Mouse (Mus musculus) gastrocnemius, adult 8-10 months (tissue): ENCODE data around the gene Cpt1b. TPM values are rescaled to one million over a fixed set of nuclear protein-coding genes. Genes with fewer than 3 reads are reported as not detected.
A peak's percentile ranks its signal among the peaks of the same experiment; 100 is the strongest.

Source experiments
- DNase-seq, 2 experiments: peaks; one replicate each; pipeline ENCODE4 v3.0.0; 2022; ENCODE audit warnings: low spot score in 2 of 2
- total RNA-seq, 4 experiments: library from RNA; stranded (reverse); gene quantifications; 2 replicates each; pipeline ENCODE4 v1.2.4; 2022

Cpt1b gene
- total RNA-seq, 4 experiments from 2014 or later = 220 to 274 (median 238) TPM

DNA sequence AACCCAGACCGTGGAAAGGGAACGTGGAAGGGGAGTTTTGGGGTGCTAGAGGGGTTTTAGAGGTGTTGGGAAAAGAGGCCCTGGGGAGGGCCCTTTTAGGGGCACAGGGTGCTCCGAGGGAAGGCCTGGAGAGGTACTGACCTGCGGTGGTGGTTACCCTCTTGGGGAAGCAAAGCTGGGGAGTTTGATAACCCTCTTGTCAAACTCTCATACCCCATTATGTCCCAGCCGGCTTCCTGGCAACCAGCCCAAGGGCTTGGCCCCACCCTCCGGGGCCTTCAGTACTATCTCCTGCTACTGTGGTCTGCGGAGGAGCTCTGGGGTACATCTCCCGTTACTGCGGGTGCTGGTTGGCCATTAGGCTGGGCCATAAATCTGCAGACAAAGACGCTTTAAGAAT is 46.2 kb downstream of the Cpt1b start:
- no peak for DNase-seq

DNA sequence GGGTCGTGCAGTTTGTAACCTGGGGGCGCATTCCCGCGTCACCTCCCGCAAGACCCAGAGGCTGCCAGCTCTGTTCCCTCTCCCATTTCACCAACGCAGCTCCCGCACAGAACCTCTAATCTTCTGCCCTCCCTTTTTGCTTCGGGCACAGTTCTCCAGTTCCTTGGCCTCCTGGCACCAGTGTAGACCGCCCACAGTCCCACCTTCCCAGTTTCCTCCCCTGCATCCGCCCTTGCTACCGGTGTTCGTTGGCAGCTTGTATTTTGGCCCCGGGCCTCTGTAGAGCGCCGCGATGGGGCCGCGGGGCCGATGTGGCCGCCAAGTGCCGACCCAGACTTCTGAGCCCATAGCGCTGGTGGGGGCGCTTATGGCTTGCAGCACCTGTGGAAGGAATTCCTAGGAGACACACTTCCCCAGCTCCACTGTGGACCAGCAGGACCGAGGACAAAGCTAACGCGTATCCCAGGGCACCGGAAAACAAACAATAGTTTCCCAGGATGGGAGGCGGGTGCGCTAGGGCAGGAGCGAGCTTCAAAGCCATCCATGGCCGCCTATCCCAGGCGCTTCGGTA is 46.7 kb downstream of the Cpt1b start, which contains the start of gene Odf3b:
Gene Odf3b, minus strand, starts transcription at position 452 of the 571 bp plus-strand sequence.
- DNase-seq = no peak

DNA sequence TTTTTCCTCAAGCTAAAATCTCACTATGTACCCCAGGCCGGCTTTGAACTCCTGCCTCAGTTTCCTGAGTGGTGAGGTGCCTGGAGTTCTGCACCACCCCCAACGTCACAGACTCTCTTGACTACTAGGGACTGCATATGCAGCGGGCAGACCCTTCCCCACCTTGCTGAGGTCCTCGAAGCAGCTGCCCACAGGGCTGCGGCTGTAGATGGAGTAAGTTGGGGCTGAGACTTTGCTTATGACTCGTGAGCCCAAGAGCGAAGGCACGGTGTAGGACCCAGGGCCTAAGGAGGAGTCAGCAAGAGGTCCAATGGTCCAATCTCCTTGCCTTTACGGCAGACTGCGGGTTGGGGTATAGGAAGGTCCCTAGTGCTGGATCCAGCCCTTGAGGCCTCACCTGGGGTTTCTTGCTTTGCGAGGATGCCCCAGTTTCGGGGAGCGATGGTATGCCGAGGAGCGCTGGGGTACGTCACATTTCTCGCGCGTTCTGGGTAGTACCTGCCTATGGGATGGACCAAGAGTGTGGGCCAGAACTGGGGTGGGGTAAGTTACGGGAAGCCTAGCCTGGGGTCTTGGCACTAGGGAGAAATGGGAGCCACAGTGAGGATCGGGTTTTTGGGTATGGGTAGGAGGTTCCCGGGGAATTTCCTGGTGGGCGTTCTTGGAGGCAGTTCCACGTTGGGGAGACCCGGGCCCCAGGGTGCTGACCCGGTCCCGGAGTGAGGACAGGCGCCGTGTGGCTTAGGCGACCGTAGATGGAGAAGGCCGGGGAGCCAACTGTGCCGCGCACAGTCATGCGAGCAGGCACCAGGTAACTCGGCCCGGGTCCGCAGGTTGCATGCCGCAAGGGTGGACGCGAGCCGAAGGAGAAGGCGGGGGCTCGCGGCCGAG is 47.5 kb downstream of the Cpt1b start:
- DNase-seq = no peak

DNA sequence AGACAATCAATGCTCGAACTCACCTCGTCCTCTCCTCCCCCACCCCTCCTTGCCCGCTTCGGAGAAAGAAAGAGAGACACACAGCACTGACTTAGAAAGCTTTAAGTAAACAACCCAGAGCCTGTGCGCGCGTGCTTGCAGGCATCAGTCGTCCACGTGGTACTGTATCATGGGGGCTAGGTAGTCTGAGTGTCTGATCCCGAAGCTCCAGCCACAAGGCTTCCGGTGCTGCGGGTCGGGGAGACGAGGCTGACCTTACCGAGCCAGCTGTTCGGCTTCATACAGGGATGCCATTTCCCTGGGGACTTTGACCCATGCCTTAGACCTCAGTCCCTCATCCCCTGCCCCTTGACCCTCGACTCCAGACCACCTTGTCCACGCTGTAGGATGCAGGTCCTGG is 48.3 kb downstream of the Cpt1b start:
- no peak for DNase-seq

DNA sequence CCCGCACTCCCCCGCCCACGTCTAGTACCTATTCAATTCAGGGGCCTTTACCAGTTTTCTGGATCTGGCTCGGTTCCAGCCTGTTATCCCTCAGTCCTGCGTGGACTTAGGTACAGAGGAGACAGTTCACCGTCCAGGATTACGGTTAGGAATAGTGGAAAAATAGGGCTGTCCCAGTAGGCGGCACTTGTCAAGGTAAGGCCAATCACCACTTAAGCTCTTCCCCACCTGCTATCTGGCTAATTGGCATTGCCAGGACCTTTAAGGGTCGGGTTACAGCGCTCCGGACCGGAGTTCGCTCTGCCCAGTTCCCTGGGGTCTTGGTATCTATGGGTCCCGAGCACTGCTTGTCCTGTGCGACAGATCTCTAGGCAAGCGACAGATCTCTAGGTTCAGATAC is 48.7 kb downstream of the Cpt1b start, which contains the start of gene Tymp:
Gene Tymp, minus strand, starts transcription at position 83 of the 400 bp plus-strand sequence.
- DNase-seq = no peak

DNA sequence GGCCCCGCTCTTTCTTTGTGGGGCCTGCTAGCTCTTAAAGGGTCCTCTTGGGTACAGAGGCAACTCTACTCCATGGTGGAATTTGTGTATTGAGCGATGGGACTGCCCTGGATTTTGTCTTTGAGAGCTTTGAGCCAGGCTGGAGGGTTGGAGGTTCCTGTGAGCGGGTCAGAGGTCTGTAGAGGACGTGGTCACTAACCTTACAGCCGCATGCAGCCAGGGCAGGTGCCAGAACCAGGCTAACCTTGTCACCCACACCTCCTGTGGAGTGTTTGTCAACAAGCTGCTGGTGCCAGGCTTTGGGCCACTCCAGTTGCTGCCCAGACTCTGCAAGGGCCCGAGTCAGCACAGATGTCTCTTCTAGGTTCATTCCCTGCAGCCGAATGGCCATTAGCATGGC is 49.6 kb downstream of the Cpt1b start:
- no peak for DNase-seq

DNA sequence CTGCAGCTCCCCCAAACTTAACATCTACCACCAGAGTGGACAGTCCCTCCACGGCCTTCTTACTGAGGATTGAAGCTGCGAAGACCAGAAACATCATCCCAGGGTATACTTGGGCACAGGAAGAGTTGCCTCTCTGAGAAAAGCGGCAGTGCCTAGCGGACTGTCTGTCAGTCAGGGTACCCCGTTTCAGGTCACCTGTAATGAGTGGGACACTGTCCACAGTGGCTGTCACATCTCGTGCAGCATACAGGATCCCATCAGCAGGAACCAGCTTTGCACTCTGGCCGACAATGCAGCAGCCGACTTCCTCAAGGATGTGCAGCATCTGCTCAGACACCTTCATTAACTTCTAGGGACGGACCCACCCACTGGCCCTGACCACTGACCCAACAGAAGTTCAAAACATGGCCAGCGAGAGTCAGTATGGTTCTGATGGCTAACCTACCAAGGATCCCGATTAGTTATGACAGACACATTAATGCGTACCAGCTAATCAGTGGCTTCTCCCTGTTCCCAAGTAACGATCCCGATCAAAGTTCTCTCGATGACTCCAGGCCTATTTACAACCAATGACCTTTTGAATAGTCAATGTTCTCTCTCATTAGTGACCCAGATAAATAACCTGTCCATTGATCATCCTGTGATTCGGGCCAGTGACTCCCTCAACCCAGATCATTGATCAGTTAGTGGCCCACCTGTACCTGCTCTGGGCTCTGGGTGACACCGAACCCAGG is 50.7 kb downstream of the Cpt1b start:
- no peak for DNase-seq

DNA sequence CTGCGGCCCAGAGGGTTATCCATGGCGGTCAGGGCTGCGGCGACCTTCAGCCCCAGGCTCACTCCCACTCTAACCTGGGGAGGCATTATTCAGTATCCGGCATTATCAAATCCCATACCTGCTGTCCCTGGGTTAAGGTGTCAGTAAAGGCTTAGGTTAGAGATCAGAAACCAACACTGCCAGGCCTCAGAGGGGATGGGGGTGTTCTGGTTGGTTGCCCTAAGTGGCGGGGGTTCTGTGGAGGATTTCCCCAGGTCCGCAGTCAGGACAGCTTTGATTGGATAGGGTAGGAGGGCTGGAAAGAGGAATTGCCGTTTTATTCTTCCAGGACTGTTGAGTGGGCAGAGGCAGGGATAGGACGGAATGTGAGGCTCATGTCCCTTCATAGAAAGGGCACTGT is 51.3 kb downstream of the Cpt1b start:
- no peak for DNase-seq

DNA sequence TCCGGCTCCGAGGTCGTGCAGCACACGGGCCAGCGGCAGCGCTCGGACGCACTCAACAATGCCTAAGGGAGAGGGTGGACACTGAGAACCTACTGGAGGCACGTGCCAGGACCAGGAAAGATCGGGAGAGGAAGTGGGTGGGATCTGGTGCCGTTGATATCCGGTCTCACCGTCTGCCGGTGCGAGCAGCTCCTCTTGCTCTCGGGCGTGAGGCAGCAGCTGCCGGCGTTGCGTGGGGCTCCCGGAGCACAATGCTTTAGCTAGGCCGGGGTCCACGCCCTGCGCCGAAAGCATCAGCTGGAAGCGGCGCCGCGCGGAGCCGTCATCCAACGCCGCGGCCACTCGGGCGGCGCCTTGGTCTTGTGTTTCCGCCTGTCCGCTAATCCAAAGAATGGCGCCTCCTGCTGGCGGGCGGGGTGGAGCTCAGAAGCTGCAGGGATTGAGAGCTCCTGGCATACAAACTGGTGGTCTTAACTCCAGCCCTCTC is 51.9 kb downstream of the Cpt1b start, which contains the start of gene Sco2:
Gene Sco2, minus strand, starts transcription at position 85 of the 487 bp plus-strand sequence.
- peak; percentile 89 to 91 for DNase-seq

DNA sequence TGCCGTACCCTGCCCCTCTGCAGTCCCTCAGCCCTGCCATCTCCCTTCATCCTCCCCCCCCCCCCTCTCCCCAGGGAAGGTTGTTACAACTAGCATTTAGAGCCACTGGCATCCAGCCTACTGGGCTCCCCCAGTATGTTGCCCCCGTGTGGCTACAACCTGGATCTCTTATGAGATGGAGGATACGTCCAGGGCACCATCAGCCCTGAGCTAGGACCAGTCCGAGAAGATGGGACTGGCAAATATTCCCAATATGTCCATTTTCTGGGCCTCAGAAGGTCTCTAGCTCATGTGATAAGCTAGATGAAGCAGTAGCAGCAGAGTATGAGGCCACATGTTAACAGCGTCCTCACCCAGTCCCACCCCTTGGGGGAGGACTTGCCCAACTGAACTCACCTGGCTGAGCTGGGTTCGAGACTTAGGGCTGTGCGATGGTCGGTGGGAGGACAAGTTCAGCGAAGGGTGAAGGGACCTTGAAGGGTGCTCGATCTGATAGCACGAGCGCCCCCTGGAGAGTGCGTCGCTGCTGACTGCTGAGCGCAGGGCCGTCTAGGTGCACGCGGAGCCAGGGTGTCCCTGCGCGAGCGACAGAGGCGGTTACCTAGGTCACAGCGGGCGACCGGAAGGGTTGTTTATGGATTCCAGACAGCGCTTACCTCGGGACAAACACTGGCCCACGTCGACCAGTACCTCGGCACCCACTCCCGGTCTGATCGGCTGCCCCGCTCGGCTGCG is 52.5 kb downstream of the Cpt1b start:
- peak; percentile 80 to 82 for DNase-seq

DNA sequence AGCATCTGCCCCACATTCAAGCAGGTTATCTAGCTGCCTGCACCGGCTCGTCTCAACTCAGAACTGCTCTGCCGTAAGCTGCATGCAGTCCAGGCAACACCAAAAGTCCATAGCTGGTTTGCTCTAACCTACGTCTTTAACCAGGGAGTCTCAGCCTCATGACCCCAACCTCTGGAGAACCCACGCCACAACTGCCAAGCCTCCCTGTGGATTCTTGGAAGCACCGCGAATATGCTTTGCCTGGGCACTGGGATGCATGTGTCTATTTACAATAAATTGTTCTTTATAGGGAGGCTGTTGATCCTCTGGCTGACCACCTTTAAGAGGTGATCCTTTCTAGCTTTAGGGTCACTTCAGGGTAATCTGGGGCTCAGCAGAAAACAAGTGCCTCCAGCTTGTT is 53.1 kb downstream of the Cpt1b start:
- no peak for DNase-seq

DNA sequence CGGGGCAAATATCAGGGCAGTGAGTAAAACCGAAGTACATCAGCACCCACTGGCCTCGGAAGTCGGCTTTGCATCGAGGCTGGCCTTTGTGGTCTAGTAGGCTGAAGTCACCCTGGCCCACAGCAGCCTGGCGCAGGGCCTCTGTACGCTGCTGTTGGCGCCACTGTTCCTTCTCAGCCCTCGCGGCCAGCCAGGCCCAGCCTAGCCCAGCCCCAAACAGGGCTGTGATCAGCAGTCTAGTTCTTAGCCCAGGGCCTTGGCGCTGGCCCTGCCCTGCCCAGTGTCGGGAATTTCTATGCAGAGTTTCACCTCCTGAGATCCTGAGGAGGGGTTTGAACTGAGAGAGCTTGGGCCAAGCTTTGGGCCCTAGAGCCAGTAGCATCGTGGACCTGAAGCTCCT is 53.6 kb downstream of the Cpt1b start:
- DNase-seq = no peak

Other genes with a start within 250 kb of the Cpt1b start
- 1 to 10 TPM; 4.5 to 6.3 (median 5.3) TPM for gene Plxnb2, start 245.1 kb downstream of the Cpt1b start, total RNA-seq
- gene Dennd6b, start 229.4 kb downstream of the Cpt1b start, total RNA-seq = 1 to 10 TPM; 8.3 to 9.4 (median 9.2) TPM
- gene Ppp6r2, start 214.3 kb downstream of the Cpt1b start, total RNA-seq = 100 to 1,000 TPM in 3 of 4 experiments, 10 to 100 TPM in 1; 97.2 to 102 (median 101) TPM
- gene Sbf1, start 110.6 kb downstream of the Cpt1b start, total RNA-seq = 100 to 1,000 TPM in 1 of 4 experiments, 10 to 100 TPM in 3; 64.8 to 105 (median 72.5) TPM
- gene Adm2, start 103.1 kb downstream of the Cpt1b start, total RNA-seq = not detected
- gene Miox, start 91.5 kb downstream of the Cpt1b start, total RNA-seq = not detected
- gene Lmf2, start 70.2 kb downstream of the Cpt1b start, total RNA-seq = 10 to 100 TPM; 10.8 to 16.9 (median 13.5) TPM
- gene Ncaph2, start 70.1 kb downstream of the Cpt1b start, total RNA-seq = 10 to 100 TPM; 43.4 to 46.6 (median 45.1) TPM
- 10 to 100 TPM; 13.1 to 15.5 (median 14.1) TPM for gene Sco2, start 52.0 kb downstream of the Cpt1b start, total RNA-seq
- gene Tymp, start 48.8 kb downstream of the Cpt1b start, total RNA-seq = under 1 TPM; 0.34 to 0.51 (median 0.47) TPM
- gene Odf3b, start 46.6 kb downstream of the Cpt1b start, total RNA-seq = 1 to 10 TPM in 1 of 4 experiments, under 1 TPM in 2, not detected in 1; 0.41 to 1.5 (median 0.72) TPM
- gene Klhdc7b, start 40.9 kb downstream of the Cpt1b start, total RNA-seq = not detected
- not detected for gene Syce3, start 15.4 kb downstream of the Cpt1b start, total RNA-seq
- under 1 TPM in 3 of 4 experiments, not detected in 1; 0.27 to 0.61 (median 0.31) TPM for gene C730034F03Rik, start 3.7 kb upstream of the Cpt1b start, total RNA-seq
- 1 to 10 TPM in 2 of 4 experiments, under 1 TPM in 2; 0.81 to 2.2 (median 1.0) TPM for gene Gm44502, start 3.8 kb upstream of the Cpt1b start, total RNA-seq
- gene Chkb, start 4.0 kb upstream of the Cpt1b start, total RNA-seq = 10 to 100 TPM; 23.3 to 25.8 (median 25.1) TPM
- under 1 TPM in 3 of 4 experiments, not detected in 1; 0.10 to 0.65 (median 0.56) TPM for gene Mapk8ip2, start 28.1 kb upstream of the Cpt1b start, total RNA-seq
- gene Arsa, start 51.6 kb upstream of the Cpt1b start, total RNA-seq = 1 to 10 TPM; 1.7 to 3.9 (median 2.8) TPM
- 10 to 100 TPM in 2 of 4 experiments, 1 to 10 TPM in 2; 5.9 to 11.7 (median 8.8) TPM for gene Shank3, start 73.8 kb upstream of the Cpt1b start, total RNA-seq
- under 1 TPM in 1 of 4 experiments, not detected in 3; 0.51 TPM for gene Acr, start 142.5 kb upstream of the Cpt1b start, total RNA-seq
- 1 to 10 TPM; 2.2 to 3.0 (median 2.6) TPM for gene Rabl2, start 166.1 kb upstream of the Cpt1b start, total RNA-seq